Mouse (Mus musculus) kidney, embryonic 15.5 days (tissue): Measurements from ENCODE around the gene Slc16a4. TPM values are rescaled to one million over a fixed set of nuclear protein-coding genes. Genes with fewer than 3 reads are reported as not detected.
A peak's percentile ranks its signal among the peaks of the same experiment; 100 is the strongest.
"Not testable (repeated sequence)": the region's sequence is repeated elsewhere in the genome, so short reads cannot be mapped to it uniquely, and the experiment has no call there.

Experiments used
- ATAC-seq: fragments of 200-750 bp; cut with Nextera tagmentation; replicated peaks from 2 replicates; pipeline ENCODE4 v1.8.0; 2017; ENCODE audit warnings: moderate TSS enrichment; ENCODE audit not compliant: low FRiP score
- H3K27ac ChIP-seq: fragments of 300-500 bp; sonication (generic); 2 replicates; pipeline ENCODE4 v1.5.1; 2015; ENCODE audit warnings: mild to moderate bottlenecking, inconsistent platforms
- H3K27me3 ChIP-seq: fragments of 300-500 bp; sonication (generic); 2 replicates; pipeline ENCODE4 v1.6.1; 2015; ENCODE audit warnings: inconsistent platforms
- H3K36me3 ChIP-seq: fragments of 300-500 bp; sonication (generic); 2 replicates; pipeline ENCODE4 v1.6.1; 2015; ENCODE audit warnings: inconsistent platforms
- H3K4me1 ChIP-seq: fragments of 300-500 bp; sonication (generic); 2 replicates; pipeline ENCODE4 v1.6.1; 2015; ENCODE audit warnings: inconsistent platforms
- H3K4me2 ChIP-seq: fragments of 300-500 bp; sonication (generic); 2 replicates; pipeline ENCODE4 v1.6.1; 2015; ENCODE audit warnings: moderate library complexity, mild to moderate bottlenecking, inconsistent platforms
- H3K4me3 ChIP-seq: fragments of 300-500 bp; sonication (generic); replicated peaks from 2 replicates; pipeline ENCODE4 v1.5.1; 2015; ENCODE audit warnings: mild to moderate bottlenecking, inconsistent platforms
- H3K9ac ChIP-seq: fragments of 300-500 bp; sonication (generic); 2 replicates; pipeline ENCODE4 v1.6.1; 2015; ENCODE audit warnings: mild to moderate bottlenecking, inconsistent platforms
- H3K9me3 ChIP-seq: fragments of 300-500 bp; sonication (generic); replicated peaks from 2 replicates; pipeline ENCODE4 v1.6.1; 2016; ENCODE audit warnings: inconsistent platforms
- WGBS: fragments of 180-500 bp; shearing (Covaris S2); methylation state at CpG from one replicate; pipeline ENCODE4 v1.1.7; 2015; ENCODE audit warnings: mixed read lengths; 5-methylcytosine and 5-hydroxymethylcytosine counted together
- polyA plus RNA-seq: library from polyadenylated mRNA; unstranded; fragments of >200 nt; fragmentation: Nextera tagmentation; extraction: Ambion mirVana; gene quantifications from 2 replicates; pipeline ENCODE4 v1.2.1, GENCODE M21; 2015

The Slc16a4 gene
- polyA plus RNA-seq, 1 experiment from 2014 or later, result 9.8 TPM

DNA sequence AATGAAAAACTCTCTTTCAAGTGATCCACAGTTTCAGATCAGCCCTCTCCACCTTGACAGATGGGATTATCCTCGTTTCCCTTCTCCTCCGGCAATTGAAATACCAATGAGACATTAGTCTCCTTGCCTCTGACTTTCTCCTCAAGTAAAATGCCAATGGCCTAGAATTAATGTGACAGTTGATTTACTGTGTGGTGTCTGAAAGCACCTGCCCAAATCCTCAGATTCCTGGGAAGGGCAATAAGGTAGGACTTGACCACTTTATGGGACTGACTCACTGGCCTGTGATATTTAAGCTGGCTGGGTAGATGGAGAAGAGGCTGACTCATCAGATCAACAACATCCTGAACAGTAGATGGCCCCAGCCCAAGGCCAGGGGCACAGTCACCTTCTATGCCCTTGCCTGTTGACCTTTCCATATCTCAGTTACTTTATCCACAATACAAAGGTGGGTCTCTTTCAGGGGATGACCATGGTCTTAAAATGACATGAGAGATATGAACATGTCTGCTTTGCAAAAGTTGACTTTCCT, 24.1 kb upstream of the Slc16a4 start:
- no peak overlapping the region for H3K4me3 ChIP-seq
- H3K36me3 ChIP-seq, result no peaks in the 10 kb centered on the region
- no peaks in the 10 kb centered on the region for H3K27me3 ChIP-seq
- H3K9ac ChIP-seq, result no peak overlapping the region
- ATAC-seq, result no peak
- H3K27ac ChIP-seq, result no peak overlapping the region
- H3K9me3 ChIP-seq, result no peaks in the 10 kb centered on the region
- 65% methylated on average over 2 of the region's 2 CpGs for WGBS
- H3K4me2 ChIP-seq, result no peak overlapping the region
- H3K4me1 ChIP-seq, result peaks cover under 1% of the 10 kb centered on the region; the same call in 1 of the 2 replicates

DNA sequence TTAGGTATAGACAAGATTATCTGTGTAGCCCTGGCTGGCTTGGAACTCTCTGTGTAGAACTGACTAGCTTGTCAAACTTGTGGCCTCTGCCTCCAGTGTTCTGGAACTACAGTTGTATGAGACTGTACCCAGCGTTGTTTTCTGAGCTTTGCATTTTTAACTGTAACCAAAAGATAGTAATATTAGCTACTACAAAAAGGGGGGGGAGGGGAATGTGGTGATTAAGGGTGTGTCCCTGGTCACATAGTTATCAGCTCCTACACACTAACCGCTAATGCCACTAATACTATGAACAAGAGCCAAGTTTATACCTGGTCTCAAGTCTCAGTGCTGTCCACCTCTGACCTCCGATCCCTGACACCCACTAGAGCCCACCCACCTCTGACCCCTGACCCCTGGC, 18.6 kb upstream of the Slc16a4 start:
- H3K36me3 ChIP-seq, result no peaks in the 10 kb centered on the region

DNA sequence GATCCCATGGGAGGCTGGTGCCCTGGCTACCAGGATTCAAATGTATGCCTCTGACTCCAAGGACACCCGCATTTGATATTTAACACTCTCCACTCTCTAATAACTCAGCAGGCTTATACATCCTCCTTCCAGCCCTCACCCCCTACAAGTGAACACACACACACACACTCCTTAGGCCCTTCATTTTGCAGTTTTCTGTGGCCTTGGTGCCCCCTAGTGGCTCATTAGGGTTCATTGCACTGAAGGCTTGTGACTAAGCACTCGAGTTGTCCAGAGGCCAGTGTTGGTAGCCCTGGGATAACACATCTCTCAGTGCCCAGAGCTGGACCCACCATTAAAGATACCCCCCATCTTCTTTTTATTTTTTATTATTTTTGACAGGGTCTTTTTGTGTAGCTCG, 17.2 kb upstream of the Slc16a4 start:
- H3K27me3 ChIP-seq, result no peaks in the 10 kb centered on the region
- no peak overlapping the region for H3K9ac ChIP-seq
- peaks cover 6% of the 10 kb centered on the region for H3K4me1 ChIP-seq
- H3K36me3 ChIP-seq, result no peaks in the 10 kb centered on the region
- no peak overlapping the region for H3K4me2 ChIP-seq
- H3K27ac ChIP-seq, result no peak overlapping the region
- WGBS, result 12% methylated on average over 3 of the region's 3 CpGs
- H3K9me3 ChIP-seq, result no peaks in the 10 kb centered on the region
- no peak for ATAC-seq
- no peak overlapping the region for H3K4me3 ChIP-seq

More for the DNA sequence above, 18.6 kb upstream of the Slc16a4 start:
- Histone ChIP-seq H3K4me3 (no peak overlapping the region), H3K4me2 (no peak overlapping the region), H3K9me3 (no peaks in the 10 kb centered on the region), H3K9ac (no peak overlapping the region), H3K4me1 (no peaks in the 10 kb centered on the region), H3K27ac (no peak overlapping the region), H3K27me3 (no peaks in the 10 kb centered on the region)
- ATAC-seq, result no peak
- WGBS, result 89% methylated on average over 3 of the region's 3 CpGs

DNA sequence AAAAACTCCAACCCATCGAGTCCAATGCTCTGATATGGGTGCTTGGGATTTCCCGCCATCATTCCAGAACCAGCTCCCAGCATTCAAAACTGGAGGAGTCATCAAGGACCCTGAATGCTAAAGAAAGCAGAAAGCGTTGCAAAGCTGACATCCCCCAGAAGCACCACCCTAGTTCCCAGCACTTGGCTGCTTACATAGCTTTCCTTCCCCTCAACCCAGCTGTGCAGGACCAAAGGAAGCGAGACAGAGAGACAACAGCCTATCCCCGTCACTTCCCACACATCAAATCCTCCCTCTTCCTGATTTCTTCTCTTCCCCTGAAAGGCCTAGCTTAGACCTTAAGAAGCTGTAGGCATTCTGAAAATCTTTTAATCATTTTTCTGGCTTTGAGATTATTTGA, 15.7 kb upstream of the Slc16a4 start:
- 53% methylated on average over 5 of the region's 5 CpGs for WGBS

DNA sequence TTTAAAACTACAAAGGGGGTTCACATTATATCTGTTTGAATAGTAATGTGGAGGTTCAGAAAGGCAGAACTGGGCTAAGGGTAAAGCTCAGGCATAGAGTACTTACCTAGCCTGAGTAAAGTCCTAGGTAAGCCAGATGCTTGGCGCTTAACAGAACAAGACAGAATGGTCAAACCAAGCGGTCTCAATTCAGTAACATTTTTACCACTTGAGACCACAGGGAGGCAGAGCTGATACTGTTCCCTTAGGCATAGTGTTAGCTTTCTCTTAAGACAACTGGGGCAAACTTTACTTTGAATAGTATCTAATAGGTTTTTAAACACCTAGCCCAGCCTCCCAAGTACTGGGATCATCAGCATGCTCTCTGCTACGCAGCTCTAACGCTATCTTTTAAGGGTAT, 15.0 kb upstream of the Slc16a4 start:
- no peak overlapping the region for H3K27ac ChIP-seq
- H3K27me3 ChIP-seq, result no peaks in the 10 kb centered on the region
- no peak overlapping the region for H3K4me3 ChIP-seq
- ATAC-seq, result no peak
- no peak overlapping the region for H3K4me2 ChIP-seq
- peaks cover 19% of the 10 kb centered on the region for H3K4me1 ChIP-seq
- no peaks in the 10 kb centered on the region for H3K9me3 ChIP-seq
- no peaks in the 10 kb centered on the region for H3K36me3 ChIP-seq
- H3K9ac ChIP-seq, result no peak overlapping the region
- 55% methylated on average over 4 of the region's 4 CpGs for WGBS

More for the DNA sequence above, 15.7 kb upstream of the Slc16a4 start:
- no peak overlapping the region for H3K4me3 ChIP-seq
- no peaks in the 10 kb centered on the region for H3K9me3 ChIP-seq
- H3K4me2 ChIP-seq, result no peak overlapping the region
- H3K27me3 ChIP-seq, result no peaks in the 10 kb centered on the region
- no peak overlapping the region for H3K9ac ChIP-seq
- no peak for ATAC-seq
- H3K4me1 ChIP-seq, result peaks cover 16% of the 10 kb centered on the region
- no peaks in the 10 kb centered on the region for H3K36me3 ChIP-seq
- no peak overlapping the region for H3K27ac ChIP-seq

DNA sequence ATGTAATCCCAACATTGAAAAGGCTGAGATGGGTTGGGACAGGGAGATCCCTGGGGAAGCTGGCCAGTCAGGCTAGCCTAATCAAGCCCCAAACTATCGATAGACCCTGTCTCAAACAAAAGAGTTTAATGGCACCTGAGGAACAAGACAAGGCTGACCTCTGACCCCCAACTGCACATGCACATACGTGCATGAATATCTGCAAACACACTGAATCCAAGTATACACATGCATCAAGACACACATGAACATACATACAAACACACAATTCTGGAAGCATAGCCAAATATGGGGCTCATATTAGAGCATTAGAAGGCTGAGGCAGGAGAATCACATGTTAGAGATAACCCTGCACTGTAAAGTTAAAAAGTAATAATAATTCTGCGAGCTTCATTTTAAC, 14.4 kb upstream of the Slc16a4 start:
- no peaks in the 10 kb centered on the region for H3K27me3 ChIP-seq
- no peak overlapping the region for H3K27ac ChIP-seq
- no peak overlapping the region for H3K9ac ChIP-seq
- 86% methylated on average over 3 of the region's 3 CpGs for WGBS
- no peak overlapping the region for H3K4me3 ChIP-seq
- peaks cover 19% of the 10 kb centered on the region for H3K4me1 ChIP-seq
- H3K4me2 ChIP-seq, result no peak overlapping the region
- H3K36me3 ChIP-seq, result peaks cover 2% of the 10 kb centered on the region; the same call in 1 of the 2 replicates
- no peaks in the 10 kb centered on the region for H3K9me3 ChIP-seq
- no peak for ATAC-seq

DNA sequence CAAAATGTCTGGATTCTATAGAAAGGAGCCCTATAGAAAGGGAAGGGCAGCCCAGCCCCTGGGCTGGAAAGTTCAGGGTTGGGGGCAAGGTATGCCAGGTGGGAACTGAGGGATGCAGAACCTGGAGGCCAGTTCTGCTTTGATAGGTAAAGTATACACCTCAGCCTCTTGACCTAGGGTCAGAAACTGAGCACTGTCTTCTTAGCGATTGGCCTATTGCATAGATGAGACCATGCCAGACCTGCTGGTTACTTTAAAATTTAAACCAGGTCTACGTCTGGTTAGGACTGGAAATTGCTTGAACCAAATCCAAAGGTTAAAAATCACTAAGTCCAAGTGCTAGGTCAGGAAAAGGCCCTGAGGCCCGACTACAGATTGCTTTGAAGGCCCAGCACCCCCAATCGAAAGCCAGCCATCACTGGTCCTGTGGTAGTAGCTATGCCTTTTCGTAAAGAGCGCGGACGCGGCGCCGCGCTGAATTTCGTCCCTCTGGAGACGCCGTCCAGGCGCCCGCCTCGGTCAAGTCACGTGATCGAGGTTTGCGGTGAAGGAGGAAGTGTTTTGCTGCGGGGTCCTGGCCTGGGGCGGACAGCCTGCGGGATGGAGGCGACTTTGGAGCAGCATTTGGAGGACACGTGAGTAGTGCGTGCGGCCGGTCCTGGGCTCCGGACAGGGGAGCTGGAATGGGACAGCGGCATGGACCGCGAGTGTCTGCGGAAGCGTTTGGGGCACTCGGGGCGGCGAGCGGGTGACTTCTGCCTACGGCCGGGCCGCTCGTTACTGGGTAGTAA, 12.4 kb upstream of the Slc16a4 start, which contains the start of gene Lamtor5:
Lamtor5 (plus strand) TSS at position 380 of the 791 bp plus-strand sequence.
- WGBS, result 3% methylated on average over 43 of the region's 43 CpGs
- H3K4me3 ChIP-seq, result peak within 1 kb of the TSS; percentile 68
- H3K36me3 ChIP-seq, result peaks cover 23% of the 10 kb centered on the region
- H3K27ac ChIP-seq, result 0 out of 2 replicates have a peak within 1 kb of the TSS, but pooled peaks have one; percentile 10
- H3K4me1 ChIP-seq, result peaks cover 19% of the 10 kb centered on the region
- H3K9me3 ChIP-seq, result no peaks in the 10 kb centered on the region
- no peaks in the 10 kb centered on the region for H3K27me3 ChIP-seq
- peak within 1 kb of the TSS; percentile 65 for H3K9ac ChIP-seq
- peak within 1 kb of the TSS; percentile 67 for H3K4me2 ChIP-seq
- peak; percentile 91 for ATAC-seq

DNA sequence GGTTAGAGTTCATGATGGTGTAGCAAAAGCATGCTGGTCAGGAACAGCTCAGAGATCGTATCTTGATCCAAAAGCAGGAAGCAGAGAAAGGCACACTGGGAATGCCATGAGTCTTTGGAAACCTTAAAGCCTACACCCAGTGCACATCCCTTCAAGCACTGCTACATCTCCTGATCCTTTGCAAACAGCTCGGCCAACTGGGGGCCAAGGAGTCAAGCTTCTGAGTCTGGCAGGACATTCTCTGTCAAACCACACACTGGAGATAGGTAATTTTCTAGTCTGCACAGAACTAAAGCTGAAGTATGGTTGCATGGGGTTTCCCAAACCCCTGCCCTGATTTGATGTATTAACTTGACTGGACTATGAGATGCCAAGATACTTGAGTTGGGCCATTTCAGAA, 4.9 kb upstream of the Slc16a4 start:
- 78% methylated on average over 2 of the region's 2 CpGs for WGBS
- Histone ChIP-seq H3K9ac (no peak overlapping the region), H3K4me1 (peaks cover 6% of the 10 kb centered on the region), H3K27ac (no peak overlapping the region), H3K27me3 (no peaks in the 10 kb centered on the region), H3K4me2 (no peak overlapping the region), H3K4me3 (no peak overlapping the region), H3K36me3 (peaks cover 41% of the 10 kb centered on the region), H3K9me3 (no peaks in the 10 kb centered on the region)
- ATAC-seq, result no peak

DNA sequence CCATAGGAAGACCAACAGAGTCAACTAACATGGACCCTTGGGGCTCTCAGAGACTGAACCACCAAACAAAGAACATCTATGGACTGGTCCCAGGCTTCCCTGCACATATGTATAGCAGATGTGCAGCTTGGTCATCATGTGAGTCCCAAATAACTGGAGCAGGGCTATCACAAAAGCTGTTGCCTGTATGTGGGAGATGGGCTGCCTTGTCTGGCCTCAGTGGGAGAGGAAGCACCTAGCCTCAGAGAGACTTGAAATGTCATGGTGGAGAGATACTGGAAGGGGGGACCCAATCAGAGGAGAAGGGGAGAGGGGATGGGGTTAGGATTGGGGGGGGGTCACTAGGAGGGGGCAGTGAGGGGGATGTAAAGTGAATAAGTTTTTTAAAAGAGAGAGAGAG, 3.7 kb upstream of the Slc16a4 start:
- Histone ChIP-seq H3K9me3 (no peaks in the 10 kb centered on the region), H3K36me3 (peaks cover 32% of the 10 kb centered on the region), H3K27me3 (no peaks in the 10 kb centered on the region), H3K4me2 (no peak overlapping the region), H3K4me3 (no peak overlapping the region), H3K9ac (no peak overlapping the region), H3K27ac (no peak overlapping the region), H3K4me1 (peaks cover 13% of the 10 kb centered on the region)
- no peak for ATAC-seq

DNA sequence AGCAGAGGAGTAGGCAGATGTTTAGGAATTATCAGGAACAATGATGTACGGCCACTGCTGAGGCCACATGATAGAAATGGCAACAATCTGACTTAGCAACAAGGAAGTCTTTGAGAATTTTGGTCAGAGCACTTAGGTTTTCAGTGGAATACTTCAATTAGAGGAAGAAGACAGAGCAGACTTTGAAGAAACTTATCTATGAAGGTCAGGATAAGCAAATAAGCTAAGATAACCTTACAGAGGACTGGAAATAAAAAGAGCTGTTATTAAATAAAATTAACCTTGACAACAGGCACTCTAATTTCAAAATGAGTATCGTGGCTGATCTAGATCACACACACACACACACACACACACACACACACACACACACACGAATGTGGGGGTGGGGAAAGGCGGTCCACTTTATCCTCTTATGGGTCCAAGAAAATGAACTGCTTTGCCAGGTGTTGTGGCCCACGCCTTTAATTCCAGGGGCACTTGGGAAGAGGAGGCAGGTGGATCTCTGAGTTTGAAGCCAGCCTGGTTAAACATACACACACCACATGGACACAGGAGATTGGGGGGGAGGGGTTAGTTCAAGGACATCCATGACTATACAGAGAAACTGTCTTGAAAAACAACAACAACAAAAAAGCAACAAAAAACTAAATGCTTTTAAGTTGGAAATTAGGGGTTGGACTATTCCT, 4.8 kb downstream of the Slc16a4 start:
- no peaks in the 10 kb centered on the region for H3K9me3 ChIP-seq
- WGBS, result 81% methylated on average over 5 of the region's 5 CpGs
- peaks cover 11% of the 10 kb centered on the region for H3K4me1 ChIP-seq
- H3K27me3 ChIP-seq, result no peaks in the 10 kb centered on the region
- H3K9ac ChIP-seq, result no peak overlapping the region
- no peak overlapping the region for H3K4me3 ChIP-seq
- H3K36me3 ChIP-seq, result 0 out of 2 replicates have a peak, but pooled peaks cover under 1% of the 10 kb centered on the region
- H3K4me2 ChIP-seq, result no peak overlapping the region
- H3K27ac ChIP-seq, result no peak overlapping the region
- ATAC-seq, result no peak

DNA sequence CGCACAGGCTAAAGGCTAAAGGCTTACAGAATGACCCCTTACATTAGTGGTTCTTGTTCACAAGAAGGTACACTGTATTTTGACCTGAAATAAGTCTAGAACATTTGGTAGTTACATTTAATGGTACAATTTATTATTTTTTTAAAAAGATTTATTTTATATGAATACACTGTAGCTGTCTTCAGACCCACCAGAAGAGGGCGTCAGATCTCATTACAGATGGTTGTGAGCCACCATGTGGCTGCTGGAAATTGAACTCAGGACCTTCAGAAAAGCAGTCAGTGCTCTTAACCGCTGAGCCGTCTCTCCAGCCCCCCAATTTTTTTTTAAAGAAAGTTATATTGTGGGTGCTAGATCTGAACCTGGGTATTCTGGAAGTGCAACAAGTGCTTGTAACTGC, 5.9 kb downstream of the Slc16a4 start:
- H3K9ac ChIP-seq, H3K4me2 ChIP-seq, H3K9me3 ChIP-seq, H3K36me3 ChIP-seq, H3K27ac ChIP-seq, H3K4me3 ChIP-seq, H3K4me1 ChIP-seq, H3K27me3 ChIP-seq, ATAC-seq: not testable (repeated sequence)
- WGBS, result 74% methylated on average over 4 of the region's 4 CpGs

DNA sequence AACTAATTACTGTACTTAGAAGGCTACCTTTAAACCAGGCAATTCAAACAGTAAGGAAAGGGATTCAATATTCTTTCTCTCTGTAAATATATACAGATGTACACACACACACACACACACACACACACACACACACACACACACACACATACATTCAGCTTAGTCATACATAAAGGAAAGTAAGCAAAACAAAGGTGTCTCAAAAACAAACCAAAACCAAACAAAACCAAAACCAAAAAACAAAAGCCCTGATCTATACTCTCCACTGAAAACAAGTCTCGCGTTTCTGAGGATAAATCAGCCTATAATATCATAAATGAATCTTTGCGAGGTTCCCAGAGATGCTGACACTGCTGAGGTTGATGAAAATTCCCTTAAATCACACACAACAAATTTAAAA, 26.3 kb downstream of the Slc16a4 start:
- no peaks in the 10 kb centered on the region for H3K27me3 ChIP-seq
- H3K9ac ChIP-seq, result no peak overlapping the region
- no peak overlapping the region for H3K4me2 ChIP-seq
- peaks cover 40% of the 10 kb centered on the region for H3K36me3 ChIP-seq
- WGBS, result 90% methylated on average over 3 of the region's 3 CpGs
- peaks cover 10% of the 10 kb centered on the region; the same call in 1 of the 2 replicates for H3K4me1 ChIP-seq
- H3K4me3 ChIP-seq, result no peak overlapping the region
- H3K27ac ChIP-seq, result no peak overlapping the region
- no peaks in the 10 kb centered on the region for H3K9me3 ChIP-seq
- no peak for ATAC-seq
